ENCODE assay signal across 8 mouse cellular contexts in the genomic region with DNA sequence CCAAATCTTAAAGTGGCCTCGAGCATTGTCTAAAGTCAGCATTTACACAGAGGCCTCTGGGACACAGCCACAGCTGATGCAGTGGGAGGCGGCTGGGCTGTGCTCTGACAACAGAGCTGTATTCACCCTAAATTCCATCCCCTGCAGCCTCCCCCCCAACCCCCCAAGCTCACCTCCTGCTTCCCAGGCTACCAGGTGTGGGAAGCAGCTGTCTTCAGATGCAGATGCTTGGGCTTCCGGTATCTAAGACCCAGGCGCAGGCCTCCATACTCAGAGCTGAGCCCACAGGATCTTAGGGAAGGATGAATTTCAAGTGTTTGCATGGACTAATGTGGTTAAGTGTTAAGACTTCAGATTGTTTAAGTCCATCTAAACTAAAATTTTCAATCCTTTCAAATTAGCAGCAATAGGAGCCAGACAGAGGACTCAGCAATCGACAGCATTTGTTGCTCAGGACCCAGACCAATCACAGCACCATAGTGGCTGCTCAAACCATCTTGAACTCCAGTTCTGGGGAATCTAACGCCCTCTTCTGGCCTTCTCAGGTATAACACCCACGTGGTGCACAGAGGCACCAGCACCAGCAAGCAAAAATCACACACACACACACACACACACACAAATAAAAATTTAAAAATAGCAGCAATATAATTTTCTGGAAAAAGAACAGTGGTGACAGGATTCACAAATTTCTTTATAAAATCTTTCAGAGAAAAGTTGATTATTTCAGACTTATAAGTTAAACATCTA. TPM values are rescaled to one million over a fixed set of nuclear protein-coding genes. Genes with fewer than 3 reads are reported as not detected.
A peak's percentile ranks its signal among the peaks of the same experiment; 100 is the strongest.
DNase-seq lines count a peak whose midpoint lies in the region; ATAC-seq and TF ChIP-seq lines count a peak whose summit lies in the region.

No protein-coding gene starts in this region.

- peaks cover 36% of the 10 kb centered on the region; the same call in 1 of the 2 replicates for H3K79me2 ChIP-seq in liver, adult 2 months (ENCODE audit: control insufficient read depth, insufficient read depth, low read length)

- H3K9me3 ChIP-seq in forebrain, embryonic 11.5 days (ENCODE audit: control insufficient read depth, low read length), result no peaks in the 10 kb centered on the region
- H3K9me3 ChIP-seq in forebrain, embryonic 10.5 days, result no peaks in the 10 kb centered on the region
- H3K9me3 ChIP-seq in forebrain, embryonic 13.5 days (replicated peaks), result no peaks in the 10 kb centered on the region

- no peak overlapping the region for H3K27ac ChIP-seq in forebrain, embryonic 11.5 days (ENCODE audit: low read depth, low read length)
- no peak overlapping the region for H3K27ac ChIP-seq in forebrain, embryonic 10.5 days
- H3K27ac ChIP-seq in forebrain, embryonic 13.5 days, result peak overlapping the region; percentile 36; the same call in 1 of the 2 replicates
- no peak overlapping the region for H3K27ac ChIP-seq in liver, adult 2 months (replicated peaks; ENCODE audit: insufficient read depth, low read depth, low read length)

- no peak overlapping the region for H3K4me3 ChIP-seq in forebrain, embryonic 11.5 days (ENCODE audit: low read depth, low read length)
- H3K4me3 ChIP-seq in forebrain, embryonic 10.5 days, result no peak overlapping the region
- no peak overlapping the region for H3K4me3 ChIP-seq in forebrain, embryonic 13.5 days
- no peak overlapping the region for H3K4me3 ChIP-seq in liver, adult 2 months (ENCODE audit: insufficient read depth, low read depth, low read length)

- no peaks in the 10 kb centered on the region for H3K36me3 ChIP-seq in forebrain, embryonic 11.5 days (ENCODE audit: control insufficient read depth, insufficient read depth, low read length)
- H3K36me3 ChIP-seq in forebrain, embryonic 10.5 days (replicated peaks), result peaks cover 13% of the 10 kb centered on the region
- peaks cover 5% of the 10 kb centered on the region; the same call in 1 of the 2 replicates for H3K36me3 ChIP-seq in forebrain, embryonic 13.5 days (ENCODE audit: poor library complexity, severe bottlenecking)
- H3K36me3 ChIP-seq in liver, adult 2 months (ENCODE audit: control insufficient read depth, insufficient read depth, low read length), result peaks cover 2% of the 10 kb centered on the region; the same call in 1 of the 2 replicates

- no peak for ATAC-seq in forebrain, embryonic 11.5 days (replicated peaks; ENCODE audit: low FRiP score)
- no peak for ATAC-seq in forebrain, embryonic 13.5 days

- no peak for TF ChIP-seq POLR2A in liver, adult 2 months (IDR thresholded peaks at IDR 0.05; ENCODE audit: extremely low read depth, insufficient read depth, low read length)

- peak; percentile 79 for DNase-seq in forebrain, embryonic 11.5 days (ENCODE audit: low spot score)
- no peak for DNase-seq in forebrain, embryonic 10.5 days (ENCODE audit: extremely low spot score, low spot score)
- DNase-seq in spleen, adult 12 weeks (ENCODE audit: low spot score), result peak; percentile 15
- DNase-seq in spleen, adult 18-20 months, result no peak
- DNase-seq in liver, adult 2 months (ENCODE audit: extremely low read depth, low read depth, low spot score), result no peak
- peak; percentile 26 to 72 for DNase-seq in spleen, postnatal 10 days (ENCODE audit: low spot score in 2 of 2)
- no peak for DNase-seq in ovary, adult 18-20 months (ENCODE audit: low spot score)

- H3K4me1 ChIP-seq in forebrain, embryonic 11.5 days (replicated peaks; ENCODE audit: control insufficient read depth, insufficient read depth, low read length), result peaks cover 2% of the 10 kb centered on the region; the same call in 1 of the 2 replicates
- H3K4me1 ChIP-seq in forebrain, embryonic 10.5 days, result peaks cover 33% of the 10 kb centered on the region
- peaks cover 35% of the 10 kb centered on the region for H3K4me1 ChIP-seq in forebrain, embryonic 13.5 days
- H3K4me1 ChIP-seq in liver, adult 2 months (ENCODE audit: control insufficient read depth, insufficient read depth, low read length), result peaks cover 10% of the 10 kb centered on the region

- H3K27me3 ChIP-seq in forebrain, embryonic 11.5 days (ENCODE audit: control insufficient read depth, insufficient read depth, low read length), result no peaks in the 10 kb centered on the region
- no peaks in the 10 kb centered on the region for H3K27me3 ChIP-seq in forebrain, embryonic 10.5 days (ENCODE audit: poor library complexity, severe bottlenecking)
- H3K27me3 ChIP-seq in forebrain, embryonic 13.5 days, result no peaks in the 10 kb centered on the region
- H3K27me3 ChIP-seq in liver, adult 2 months (ENCODE audit: control insufficient read depth, insufficient read depth, low read length), result no peaks in the 10 kb centered on the region

- WGBS in forebrain, embryonic 11.5 days, result 53% methylated on average over 7 of the region's 7 CpGs
- WGBS in forebrain, embryonic 10.5 days, result 53% methylated on average over 7 of the region's 7 CpGs
- WGBS in forebrain, embryonic 13.5 days, result 54% methylated on average over 7 of the region's 7 CpGs
- WGBS in liver, adult 2 months, result 68% methylated on average over 7 of the region's 7 CpGs

- no peak overlapping the region for H3K9ac ChIP-seq in forebrain, embryonic 11.5 days (ENCODE audit: low read length)
- H3K9ac ChIP-seq in forebrain, embryonic 13.5 days, result no peak overlapping the region
- H3K9ac ChIP-seq in liver, adult 2 months (ENCODE audit: low read depth, low read length), result no peak overlapping the region

- TF ChIP-seq CTCF in liver, adult 2 months (IDR thresholded peaks at IDR 0.05; ENCODE audit: low read depth, low read length), result peak; percentile 22; the same call in 1 of the 2 replicates

- H3K4me2 ChIP-seq in forebrain, embryonic 11.5 days (ENCODE audit: low read depth, low read length, severe bottlenecking), result 0 out of 2 replicates have a peak overlapping the region, but pooled peaks have one; percentile 8
- H3K4me2 ChIP-seq in forebrain, embryonic 13.5 days, result no peak overlapping the region

RNA-seq across cellular contexts. Expression of a gene that starts 3.8 kb away (rescaled TPM):
- 12.3 and 12.6 TPM in 2 replicates for polyA plus RNA-seq in forebrain, embryonic 11.5 days (2014; fragmentation: Nextera tagmentation; extraction: Ambion mirVana)
- polyA plus RNA-seq in forebrain, embryonic 10.5 days (2016; fragmentation: Nextera tagmentation; extraction: Ambion mirVana), result 9.9 and 11.1 TPM in 2 replicates
- polyA plus RNA-seq in forebrain, embryonic 13.5 days (2015; fragmentation: Nextera tagmentation; extraction: Ambion mirVana), result 10.0 TPM in 2 replicates
- total RNA-seq in liver, adult 2 months (2014; rRNA removed), result 5.3 and 6.3 TPM in 2 replicates
- 3.6 and 5.2 TPM in 2 replicates for polyA plus RNA-seq in liver, adult 2 months (2012; rRNA removed)

Comparison
In these comparisons a context has a peak if more than half of its experiments do, and no peak if none do; other contexts are left out.
1. DNase-seq: peak in forebrain, embryonic 11.5 days (single experiment), spleen, adult 12 weeks (single experiment) and spleen, postnatal 10 days (2 of 2); none in forebrain, embryonic 10.5 days (single experiment), spleen, adult 18-20 months (0 of 2), liver, adult 2 months (single experiment) and ovary, adult 18-20 months (single experiment).